In genomic region chr19:53019716-53020463, GRCm38 (mm10) we compare ENCODE assay signal across 8 mouse cellular contexts. TPM values are rescaled to one million over a fixed set of nuclear protein-coding genes. Genes with fewer than 3 reads are reported as not detected.
A peak's percentile ranks its signal among the peaks of the same experiment; 100 is the strongest.
DNase-seq lines count a peak whose midpoint lies in the region; ATAC-seq and TF ChIP-seq lines count a peak whose summit lies in the region.

No protein-coding gene starts in this region.

- 65% methylated on average over 13 of the region's 13 CpGs for WGBS in forebrain, embryonic 13.5 days
- 75% methylated on average over 13 of the region's 13 CpGs for WGBS in forebrain, embryonic 10.5 days
- 70% methylated on average over 13 of the region's 13 CpGs for WGBS in hindbrain, embryonic 15.5 days
- WGBS in lung, adult 2 months = 43% methylated on average over 13 of the region's 13 CpGs

- H3K4me1 ChIP-seq in forebrain, embryonic 13.5 days = peaks cover 16% of the 10 kb centered on the region
- H3K4me1 ChIP-seq in forebrain, embryonic 10.5 days = peaks cover 15% of the 10 kb centered on the region
- H3K4me1 ChIP-seq in embryonic fibroblast, embryonic 13.5 days (ENCODE audit: control insufficient read depth, insufficient read depth, low read length) = peaks cover 7% of the 10 kb centered on the region
- H3K4me1 ChIP-seq in hindbrain, embryonic 15.5 days (replicated peaks) = 0 out of 2 replicates have a peak, but pooled peaks cover 8% of the 10 kb centered on the region
- peaks cover 24% of the 10 kb centered on the region for H3K4me1 ChIP-seq in lung, adult 2 months (ENCODE audit: control insufficient read depth, insufficient read depth, low read length)

- no peak for TF ChIP-seq POLR2A in embryonic fibroblast, embryonic 13.5 days (IDR thresholded peaks at IDR 0.05; ENCODE audit: low read depth, low read length)
- 0 out of 2 replicates have a peak, but pooled peaks have one; percentile 10 for TF ChIP-seq POLR2A in lung, adult 2 months (IDR thresholded peaks at IDR 0.05; ENCODE audit: borderline replicate concordance, extremely low read depth, low read depth, low read length)

- no peak overlapping the region for H3K4me3 ChIP-seq in forebrain, embryonic 13.5 days
- H3K4me3 ChIP-seq in forebrain, embryonic 10.5 days = no peak overlapping the region
- no peak overlapping the region for H3K4me3 ChIP-seq in embryonic fibroblast, embryonic 13.5 days (ENCODE audit: insufficient read depth, low read length)
- H3K4me3 ChIP-seq in hindbrain, embryonic 15.5 days = no peak overlapping the region
- H3K4me3 ChIP-seq in lung, adult 2 months (replicated peaks; ENCODE audit: extremely low read depth, low read depth, low read length) = no peak overlapping the region

- peaks cover 27% of the 10 kb centered on the region for H3K36me3 ChIP-seq in forebrain, embryonic 13.5 days (ENCODE audit: poor library complexity, severe bottlenecking)
- H3K36me3 ChIP-seq in forebrain, embryonic 10.5 days (replicated peaks) = peaks cover 63% of the 10 kb centered on the region
- H3K36me3 ChIP-seq in hindbrain, embryonic 15.5 days = peaks cover 14% of the 10 kb centered on the region

- H3K27ac ChIP-seq in forebrain, embryonic 13.5 days = no peak overlapping the region
- no peak overlapping the region for H3K27ac ChIP-seq in forebrain, embryonic 10.5 days
- H3K27ac ChIP-seq in embryonic fibroblast, embryonic 13.5 days (ENCODE audit: insufficient read depth, low read length) = no peak overlapping the region
- H3K27ac ChIP-seq in hindbrain, embryonic 15.5 days (replicated peaks) = no peak overlapping the region

- ATAC-seq in forebrain, embryonic 13.5 days = peak; percentile 34
- ATAC-seq in hindbrain, embryonic 15.5 days (ENCODE audit: low FRiP score, low read depth) = peak; percentile 12; the same call in 1 of the 2 replicates

- peak; percentile 34; the same call in 1 of the 2 replicates for TF ChIP-seq CTCF in embryonic fibroblast, embryonic 13.5 days (IDR thresholded peaks at IDR 0.05; ENCODE audit: borderline replicate concordance, insufficient read depth, low read length)
- TF ChIP-seq CTCF in lung, adult 2 months (IDR thresholded peaks at IDR 0.05; ENCODE audit: insufficient read depth, low read length) = peak; percentile 66

- H3K9me3 ChIP-seq in forebrain, embryonic 13.5 days (replicated peaks) = no peaks in the 10 kb centered on the region
- no peaks in the 10 kb centered on the region for H3K9me3 ChIP-seq in forebrain, embryonic 10.5 days
- H3K9me3 ChIP-seq in hindbrain, embryonic 15.5 days = no peaks in the 10 kb centered on the region

- H3K4me2 ChIP-seq in forebrain, embryonic 13.5 days = no peak overlapping the region
- no peak overlapping the region for H3K4me2 ChIP-seq in hindbrain, embryonic 15.5 days

- H3K9ac ChIP-seq in forebrain, embryonic 13.5 days = no peak overlapping the region
- H3K9ac ChIP-seq in hindbrain, embryonic 15.5 days = no peak overlapping the region

- DNase-seq in forebrain, embryonic 10.5 days (ENCODE audit: extremely low spot score, low spot score) = no peak
- DNase-seq in 416B (ENCODE audit: low read depth) = peak; percentile 46
- peak; percentile 80 for DNase-seq in adrenal gland, postnatal 14 days
- peak; percentile 65 for DNase-seq in lung, adult 2 months
- peak; percentile 74 for DNase-seq in right cerebral cortex, postnatal 4 days

- H3K27me3 ChIP-seq in forebrain, embryonic 13.5 days = no peaks in the 10 kb centered on the region
- no peaks in the 10 kb centered on the region for H3K27me3 ChIP-seq in forebrain, embryonic 10.5 days (ENCODE audit: poor library complexity, severe bottlenecking)
- H3K27me3 ChIP-seq in hindbrain, embryonic 15.5 days = no peaks in the 10 kb centered on the region

RNA-seq across cellular contexts. Expression of gene Xpnpep1, which starts 20.1 kb away (rescaled TPM):
- 120 and 130 TPM in 2 replicates for polyA plus RNA-seq in forebrain, embryonic 13.5 days (2015; fragmentation: Nextera tagmentation; extraction: Ambion mirVana)
- 156 TPM in 2 replicates for polyA plus RNA-seq in forebrain, embryonic 10.5 days (2016; fragmentation: Nextera tagmentation; extraction: Ambion mirVana)
- total RNA-seq in adrenal gland, postnatal 14 days (2021) = 104 and 108 TPM in 2 replicates
- polyA plus RNA-seq in embryonic fibroblast, embryonic 13.5 days (2011; ENCODE audit: insufficient read length, low read depth, missing spikeins) = 92.1 and 102 TPM in 2 replicates
- polyA plus RNA-seq in hindbrain, embryonic 15.5 days (2015; fragmentation: Nextera tagmentation; extraction: Ambion mirVana) = 114 and 121 TPM in 2 replicates
- polyA plus RNA-seq in lung, adult 2 months (2012; rRNA removed) = 50.4 and 64.2 TPM in 2 replicates
